Mouse (Mus musculus): Measurements from ENCODE around the gene Nr2f1.
A peak's percentile ranks its signal among the peaks of the same experiment; 100 is the strongest.
"Not testable (repeated sequence)": the region's sequence is repeated elsewhere in the genome, so short reads cannot be mapped to it uniquely, and the experiment has no call there.

Gene Nr2f1

GRCm38 (mm10) chr13:78199642-78200160 is at the start of gene Nr2f1:
Gene Nr2f1 (minus strand): TSS chr13:78199757.
- DNase-seq (ENCODE audit: low spot score), result no peak

GRCm38 (mm10) chr13:78221680-78222079 is 22.1 kb upstream of the Nr2f1 start:
- no peak for DNase-seq (ENCODE audit: low spot score)

GRCm38 (mm10) chr13:78220238-78220637 is 20.7 kb upstream of the Nr2f1 start:
- DNase-seq (ENCODE audit: low spot score), result not testable (repeated sequence)

GRCm38 (mm10) chr13:78215223-78215622 is 15.7 kb upstream of the Nr2f1 start:
- DNase-seq (ENCODE audit: low spot score), result no peak

- DNase-seq (ENCODE audit: low spot score), result no peak
Measured at GRCm38 (mm10) chr13:78213155-78213554, 13.6 kb upstream of the Nr2f1 start.

GRCm38 (mm10) chr13:78212111-78212510 is 12.6 kb upstream of the Nr2f1 start:
- DNase-seq (ENCODE audit: low spot score), result no peak

GRCm38 (mm10) chr13:78211231-78212010 is 11.9 kb upstream of the Nr2f1 start:
- no peak for DNase-seq (ENCODE audit: low spot score)

- no peak for DNase-seq (ENCODE audit: low spot score)
Measured at GRCm38 (mm10) chr13:78210748-78211089, 11.2 kb upstream of the Nr2f1 start.

- no peak for DNase-seq (ENCODE audit: low spot score)
Measured at GRCm38 (mm10) chr13:78210029-78210747, 10.6 kb upstream of the Nr2f1 start.

- no peak for DNase-seq (ENCODE audit: low spot score)
Measured at GRCm38 (mm10) chr13:78209611-78210028, 10.1 kb upstream of the Nr2f1 start.

- DNase-seq (ENCODE audit: low spot score), result no peak
Measured at GRCm38 (mm10) chr13:78208689-78209410, 9.3 kb upstream of the Nr2f1 start.

- no peak for DNase-seq (ENCODE audit: low spot score)
Measured at GRCm38 (mm10) chr13:78207796-78208645, 8.5 kb upstream of the Nr2f1 start.

- DNase-seq (ENCODE audit: low spot score), result no peak
Measured at GRCm38 (mm10) chr13:78206891-78207430, 7.4 kb upstream of the Nr2f1 start.

- no peak for DNase-seq (ENCODE audit: low spot score)
Measured at GRCm38 (mm10) chr13:78205426-78205825, 5.9 kb upstream of the Nr2f1 start.

GRCm38 (mm10) chr13:78203348-78204061 is 3.9 kb upstream of the Nr2f1 start:
- DNase-seq (ENCODE audit: low spot score), result peak; percentile 25

GRCm38 (mm10) chr13:78202574-78203347 is 3.2 kb upstream of the Nr2f1 start:
- peak; percentile 39 for DNase-seq (ENCODE audit: low spot score)

- no peak for DNase-seq (ENCODE audit: low spot score)
Measured at GRCm38 (mm10) chr13:78201871-78202565, 2.5 kb upstream of the Nr2f1 start.

GRCm38 (mm10) chr13:78200991-78201870 is 1.7 kb upstream of the Nr2f1 start:
- peak; percentile 62 for DNase-seq (ENCODE audit: low spot score)

All from ovary, postnatal 10 days (tissue).